Mouse (Mus musculus) retina, postnatal 1 day (tissue): ENCODE data around the gene Vegfa.
"Not testable (repeated sequence)": the region's sequence is repeated elsewhere in the genome, so short reads cannot be mapped to it uniquely, and the experiment has no call there.

Experiments
- DNase-seq: peaks from one replicate; pipeline ENCODE4 v3.0.0-alpha.2; 2012

Vegfa gene

GRCm38 (mm10) chr17:45986915-45987314 is 45.3 kb downstream of the Vegfa start:
- DNase-seq: no peak

GRCm38 (mm10) chr17:45986374-45986773 is 45.8 kb downstream of the Vegfa start:
- DNase-seq: no peak

- not testable (repeated sequence) for DNase-seq
Observed at GRCm38 (mm10) chr17:45983185-45983584, 49.0 kb downstream of the Vegfa start.

DNA sequence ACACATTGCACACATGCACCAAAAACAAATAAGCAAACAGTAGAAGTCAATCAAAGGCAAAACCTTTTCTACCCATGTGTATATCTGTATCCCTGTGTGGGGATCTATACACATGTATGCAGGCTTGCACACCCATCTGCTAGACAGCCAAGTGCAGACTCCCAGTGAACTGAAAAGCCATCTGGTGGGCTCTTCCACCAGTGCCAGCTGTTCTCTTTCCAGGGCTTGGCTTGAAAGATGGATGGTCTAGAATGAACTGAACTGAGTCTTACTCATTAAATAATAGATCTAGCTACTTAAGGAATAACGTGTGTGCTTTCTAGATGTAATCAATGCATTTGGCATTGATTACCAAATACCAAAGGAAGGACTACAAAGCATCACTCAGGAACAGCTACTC is 50.3 kb downstream of the Vegfa start:
- DNase-seq: no peak

DNA sequence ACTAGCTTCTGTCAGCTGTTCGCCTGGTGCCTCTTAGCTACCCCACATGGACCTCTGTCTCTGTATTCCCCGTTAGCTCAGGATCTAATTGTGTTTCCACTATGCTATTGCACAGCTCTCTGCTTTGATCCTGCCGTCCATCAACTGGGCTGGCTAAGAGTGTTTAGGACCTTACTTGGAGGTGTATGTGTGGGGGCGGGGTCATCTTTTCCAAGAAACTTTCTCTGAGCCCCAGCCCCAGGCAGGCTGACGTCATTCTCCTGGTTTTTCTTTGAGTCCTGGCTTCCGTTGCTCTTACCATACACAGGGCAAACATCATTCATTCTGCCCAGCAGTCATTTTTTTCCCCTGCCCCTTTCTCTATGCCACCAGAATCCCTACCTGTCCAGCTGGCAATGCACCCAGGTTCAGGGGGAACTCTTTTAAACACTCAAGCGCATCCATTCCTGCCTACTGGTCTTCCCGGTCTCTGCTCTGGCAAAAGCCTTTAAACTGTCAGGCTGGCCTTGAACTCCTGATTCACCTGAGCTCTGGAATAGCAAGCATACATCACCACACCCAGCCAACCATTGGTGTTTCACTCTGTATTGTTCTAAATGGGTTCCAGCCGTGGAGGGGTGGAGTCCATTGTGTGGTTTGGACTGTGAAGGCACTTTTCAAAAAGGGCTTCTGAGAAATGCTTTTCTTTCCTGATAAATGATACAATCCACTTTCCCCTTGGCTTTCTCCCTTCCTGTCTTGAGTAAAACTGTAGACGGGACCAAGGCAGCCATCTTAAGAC is 53.0 kb downstream of the Vegfa start:
- no peak for DNase-seq

DNA sequence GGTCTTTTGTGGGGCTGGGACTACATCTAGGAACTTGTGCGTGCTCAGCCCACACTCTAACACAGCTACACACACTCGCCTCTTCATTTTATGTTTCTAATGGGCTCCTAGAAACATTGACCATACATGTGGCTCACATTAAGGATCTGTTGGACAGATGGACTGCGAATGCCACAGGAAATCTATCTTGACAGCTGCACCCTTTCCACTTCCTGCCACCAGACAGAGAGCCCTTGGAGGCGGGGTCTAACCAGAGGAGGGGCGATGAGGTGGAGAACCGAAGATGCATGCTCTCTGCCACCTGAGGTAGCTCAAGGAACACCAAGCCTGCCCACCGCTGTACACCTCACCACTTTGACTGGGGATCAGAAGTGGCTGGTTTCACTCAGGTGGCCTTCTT is 57.7 kb downstream of the Vegfa start:
- no peak for DNase-seq

DNA sequence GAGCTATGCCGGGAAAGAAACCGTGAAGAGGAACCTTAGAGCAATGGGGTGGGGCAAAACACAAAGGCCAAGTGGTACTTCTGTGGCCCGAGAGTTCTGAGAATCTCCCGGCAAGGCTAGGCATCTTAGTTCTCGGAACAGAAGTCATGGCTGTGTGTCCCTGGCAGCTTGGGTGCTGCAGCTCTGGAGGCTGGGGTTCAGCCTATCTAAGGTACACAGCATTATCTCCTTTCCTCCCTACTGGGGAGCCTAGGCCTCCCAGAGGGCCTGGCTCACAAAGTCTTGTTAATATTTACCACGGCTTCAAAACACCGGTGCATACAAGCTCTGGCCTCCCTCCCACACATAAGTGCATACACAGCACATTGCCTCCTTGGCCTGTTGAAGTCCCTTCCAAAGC is 59.0 kb downstream of the Vegfa start:
- no peak for DNase-seq

DNA sequence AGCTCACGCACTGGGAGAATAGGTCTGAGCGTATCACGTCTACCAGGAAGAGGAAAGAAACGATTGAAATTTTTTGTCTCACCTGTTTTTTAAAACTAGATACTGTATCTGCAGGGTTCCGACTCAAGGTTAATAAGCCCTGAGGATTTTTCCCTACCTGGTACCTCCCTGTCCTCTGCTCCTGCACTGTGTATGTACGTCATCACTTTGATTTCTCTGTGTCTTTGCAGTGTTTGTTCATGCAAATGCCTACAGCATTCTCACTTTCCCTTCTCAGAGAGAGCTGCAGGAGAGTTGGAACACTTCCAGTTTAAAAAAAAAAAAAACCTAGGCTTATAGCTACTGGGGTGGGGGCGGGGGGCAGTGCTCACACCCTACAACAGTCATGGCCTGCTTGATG is 59.8 kb downstream of the Vegfa start:
- no peak for DNase-seq

DNA sequence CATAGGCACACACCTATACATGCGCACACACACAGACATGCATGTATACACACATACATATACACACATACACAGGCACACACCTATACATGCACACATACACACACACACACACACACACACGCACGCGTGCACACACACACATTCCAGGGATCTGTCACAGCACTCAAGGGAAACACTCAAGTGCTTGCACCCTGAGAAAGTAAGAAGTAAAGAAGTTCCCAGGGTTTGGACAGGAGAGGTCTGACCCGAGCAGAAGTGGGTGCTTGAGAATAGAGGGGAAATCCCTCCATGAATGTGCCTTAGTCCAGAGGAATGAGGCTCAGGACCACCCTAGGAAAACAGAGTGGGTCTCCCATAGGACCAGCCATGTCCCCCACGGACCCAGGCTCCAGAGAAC is 60.4 kb downstream of the Vegfa start:
- DNase-seq: no peak

- DNase-seq: no peak
Observed at GRCm38 (mm10) chr17:45970741-45971550, 61.2 kb downstream of the Vegfa start.

DNA sequence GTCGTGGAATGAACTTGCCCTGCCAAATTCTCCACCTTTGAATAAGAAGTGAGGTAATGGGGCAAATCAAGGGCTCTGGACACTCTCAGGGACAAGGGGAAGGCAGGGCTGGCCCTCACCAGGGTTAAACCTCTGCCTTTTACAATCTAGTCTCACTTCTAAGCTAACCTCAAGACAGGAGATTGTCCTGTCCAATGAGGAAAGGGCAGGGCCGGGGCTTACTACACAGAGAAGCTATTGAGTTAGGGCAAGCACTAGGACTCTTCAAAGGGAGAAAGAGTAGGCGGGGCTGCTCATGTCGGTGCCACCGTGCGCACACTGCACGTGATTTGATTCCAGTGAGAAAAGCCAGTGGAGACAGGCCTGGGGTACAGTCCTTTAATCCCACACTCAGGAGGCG is 62.6 kb downstream of the Vegfa start:
- DNase-seq: no peak

DNA sequence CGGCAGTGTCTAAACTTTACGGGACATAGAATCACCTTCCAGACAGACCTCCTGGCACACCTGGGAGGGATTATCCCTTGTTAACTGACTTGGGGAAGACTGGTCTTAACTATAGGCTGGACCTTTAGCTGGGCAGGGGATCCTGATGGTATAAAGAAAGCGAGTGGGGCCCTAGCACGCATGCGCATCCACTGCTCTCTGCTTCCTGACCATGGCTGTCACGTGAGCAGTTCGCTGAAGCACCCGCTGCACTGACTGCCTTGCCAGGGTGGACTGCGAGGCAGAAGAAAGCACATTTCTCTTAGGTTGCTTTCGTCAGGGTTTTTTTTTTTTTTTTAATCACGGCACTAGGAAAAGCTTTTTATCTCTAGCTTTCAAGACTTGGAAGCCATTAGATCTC is 63.8 kb downstream of the Vegfa start:
- DNase-seq: peak; percentile 22
